Mouse (Mus musculus): Measurements from ENCODE around the gene Psmb5. TPM values are rescaled to one million over a fixed set of nuclear protein-coding genes. Genes with fewer than 3 reads are reported as not detected.

Gene Psmb5
- 352 and 366 TPM in 2 replicates for polyA plus RNA-seq (2015; fragmentation: Nextera tagmentation; extraction: Ambion mirVana)

DNA sequence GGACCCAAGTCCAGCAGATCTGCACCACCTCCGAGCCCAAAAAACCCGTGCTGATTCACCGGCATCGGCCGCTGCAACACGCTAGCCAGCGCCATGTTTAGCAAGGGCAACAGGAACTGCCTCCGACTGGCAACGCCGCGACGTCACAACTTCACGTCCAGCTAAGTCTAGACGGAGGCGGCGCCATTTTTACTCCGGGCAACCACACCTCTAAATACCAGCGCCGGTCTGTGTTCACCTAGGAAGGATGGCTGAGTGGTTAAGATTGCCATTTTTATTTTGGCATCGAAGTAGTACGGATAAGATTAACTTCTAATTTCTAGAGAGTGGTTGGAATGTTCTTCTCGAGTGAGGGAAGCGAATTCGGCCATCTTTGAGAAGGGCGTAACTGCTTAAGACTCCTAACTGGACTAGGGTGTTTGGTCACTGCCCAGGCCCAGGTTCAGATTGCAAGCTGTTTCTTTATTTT, at the start of gene Psmb5:
Gene Psmb5, minus strand, starts transcription at position 126 of the 469 bp plus-strand sequence.
- Histone ChIP-seq H3K4me3 (ENCODE audit: low read length) (peak within 1 kb of the TSS; percentile 89), H3K4me1 (replicated peaks; ENCODE audit: control insufficient read depth, insufficient read depth, low read length) (peaks cover 7% of the 10 kb centered on the region)
- WGBS, result under 1% methylated on average over 22 of the region's 25 CpGs

DNA sequence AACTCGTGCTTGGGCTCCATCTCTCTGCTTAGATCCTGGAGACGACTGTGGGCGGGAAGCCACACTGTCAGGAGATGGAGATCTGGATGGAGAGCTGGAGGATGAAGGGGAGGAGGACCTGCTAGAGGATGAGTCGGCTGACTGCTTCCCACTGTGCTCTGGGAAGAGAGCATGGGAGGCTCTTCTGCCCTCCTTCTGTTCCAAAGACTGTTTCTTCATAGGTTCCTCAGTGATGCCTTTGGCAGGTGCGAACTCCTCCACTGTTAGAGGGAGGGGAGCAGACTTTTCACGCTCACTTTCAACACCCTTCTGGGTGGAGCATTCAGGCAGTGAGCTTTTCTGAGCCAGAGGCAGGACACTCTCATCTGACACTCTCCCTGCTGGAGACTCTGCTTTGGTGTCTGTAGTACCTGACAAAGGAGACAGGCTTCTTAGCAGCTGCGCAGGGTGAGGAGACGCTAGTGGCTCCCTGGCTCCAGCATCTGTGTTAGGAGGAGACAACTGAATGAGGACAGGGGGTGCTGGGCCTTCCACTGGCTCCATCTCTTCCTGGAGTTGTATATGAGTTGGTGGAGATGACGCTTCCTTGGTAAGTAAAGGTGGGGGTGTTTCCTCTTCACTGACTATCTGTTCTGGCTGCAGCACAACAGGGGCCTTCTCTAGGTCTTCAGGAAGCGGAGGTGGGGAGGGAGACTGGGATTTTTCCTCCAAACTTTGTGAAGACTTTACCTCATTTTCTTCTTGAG, 46.8 kb upstream of the Psmb5 start:
- H3K4me3 ChIP-seq (ENCODE audit: low read length), result no peak overlapping the region
- no peak for ATAC-seq (ENCODE audit: low read depth)

More for the DNA sequence above, at the start of gene Psmb5:
- Histone ChIP-seq H3K27me3 (ENCODE audit: control insufficient read depth, insufficient read depth, low read depth, low read length) (no peaks in the 10 kb centered on the region), H3K27ac (ENCODE audit: low read length) (peak within 1 kb of the TSS; percentile 67), H3K9me3 (ENCODE audit: control insufficient read depth, low read length) (no peaks in the 10 kb centered on the region), H3K36me3 (ENCODE audit: control insufficient read depth, insufficient read depth, low read length) (peaks cover 15% of the 10 kb centered on the region), H3K9ac (ENCODE audit: low read length) (peak within 1 kb of the TSS; percentile 90), H3K4me2 (ENCODE audit: low read depth, low read length) (peak within 1 kb of the TSS; percentile 86)
- ATAC-seq (ENCODE audit: low read depth), result peak; percentile 92

DNA sequence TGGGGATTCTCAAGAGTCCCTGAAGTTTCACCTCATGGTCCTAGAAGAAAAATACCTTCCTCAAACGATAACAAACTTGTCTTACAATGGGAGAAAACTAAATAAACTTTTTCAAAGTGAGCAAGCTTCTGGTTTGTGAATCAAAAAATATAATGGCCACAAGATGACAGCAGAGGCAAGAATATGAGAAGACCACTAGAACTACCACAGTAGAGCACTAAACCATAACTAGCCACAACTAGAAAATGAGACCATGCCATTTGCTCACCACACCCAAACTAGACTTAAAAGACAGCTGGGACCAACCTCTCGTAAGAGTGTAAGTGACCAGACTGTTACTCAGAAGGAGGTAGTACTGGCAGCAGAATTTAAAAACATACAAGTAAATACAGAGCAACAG, 42.2 kb upstream of the Psmb5 start:
- Histone ChIP-seq H3K27ac (ENCODE audit: low read length) (no peak overlapping the region), H3K27me3 (ENCODE audit: control insufficient read depth, insufficient read depth, low read depth, low read length) (no peaks in the 10 kb centered on the region), H3K4me1 (replicated peaks; ENCODE audit: control insufficient read depth, insufficient read depth, low read length) (no peaks in the 10 kb centered on the region), H3K36me3 (ENCODE audit: control insufficient read depth, insufficient read depth, low read length) (peaks cover 72% of the 10 kb centered on the region), H3K4me2 (ENCODE audit: low read depth, low read length) (no peak overlapping the region), H3K9me3 (ENCODE audit: control insufficient read depth, low read length) (no peaks in the 10 kb centered on the region), H3K9ac (ENCODE audit: low read length) (no peak overlapping the region), H3K4me3 (ENCODE audit: low read length) (no peak overlapping the region)
- 90% methylated on average over 2 of the region's 2 CpGs for WGBS
- no peak for ATAC-seq (ENCODE audit: low read depth)

More for the DNA sequence above, 46.8 kb upstream of the Psmb5 start:
- Histone ChIP-seq H3K9ac (ENCODE audit: low read length) (no peak overlapping the region), H3K4me2 (ENCODE audit: low read depth, low read length) (no peak overlapping the region), H3K27ac (ENCODE audit: low read length) (no peak overlapping the region), H3K36me3 (ENCODE audit: control insufficient read depth, insufficient read depth, low read length) (peaks cover 77% of the 10 kb centered on the region), H3K9me3 (ENCODE audit: control insufficient read depth, low read length) (no peaks in the 10 kb centered on the region), H3K4me1 (replicated peaks; ENCODE audit: control insufficient read depth, insufficient read depth, low read length) (no peaks in the 10 kb centered on the region), H3K27me3 (ENCODE audit: control insufficient read depth, insufficient read depth, low read depth, low read length) (no peaks in the 10 kb centered on the region)
- 86% methylated on average over 10 of the region's 10 CpGs for WGBS

DNA sequence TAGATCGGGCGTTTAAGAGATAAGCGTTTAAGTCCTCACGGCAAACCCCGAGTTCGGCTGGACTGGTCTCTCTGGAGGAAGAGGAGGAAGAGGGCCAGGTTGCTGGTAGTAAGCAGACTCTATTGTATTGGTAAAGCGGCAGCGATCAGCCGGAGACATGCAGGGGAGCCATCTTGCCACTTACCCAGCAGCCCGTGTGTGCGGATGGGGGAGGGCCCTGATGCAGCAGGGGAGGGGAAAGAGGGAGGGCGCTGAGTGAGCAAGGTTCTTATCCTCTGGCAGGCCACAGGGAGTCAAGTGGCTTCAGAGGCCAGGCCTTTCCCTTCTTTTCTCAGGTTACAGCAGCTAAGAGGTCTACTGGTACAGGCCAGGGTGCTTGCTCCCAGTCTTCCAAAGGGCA, 35.7 kb upstream of the Psmb5 start:
- H3K36me3 ChIP-seq (ENCODE audit: control insufficient read depth, insufficient read depth, low read length), result peaks cover 45% of the 10 kb centered on the region
- WGBS, result 0% methylated on average over 12 of the region's 12 CpGs
- peak; percentile 92 for ATAC-seq (ENCODE audit: low read depth)

GRCm38 (mm10) chr14:54652787-54653186, 35.0 kb upstream of the Psmb5 start:
- Histone ChIP-seq H3K27ac (ENCODE audit: low read length) (peak overlapping the region; percentile 58), H3K9me3 (ENCODE audit: control insufficient read depth, low read length) (no peaks in the 10 kb centered on the region), H3K4me2 (ENCODE audit: low read depth, low read length) (peak overlapping the region; percentile 81), H3K4me3 (ENCODE audit: low read length) (peak overlapping the region; percentile 64), H3K9ac (ENCODE audit: low read length) (peak overlapping the region; percentile 81), H3K4me1 (replicated peaks; ENCODE audit: control insufficient read depth, insufficient read depth, low read length) (peaks cover 18% of the 10 kb centered on the region), H3K36me3 (ENCODE audit: control insufficient read depth, insufficient read depth, low read length) (peaks cover 41% of the 10 kb centered on the region), H3K27me3 (ENCODE audit: control insufficient read depth, insufficient read depth, low read depth, low read length) (no peaks in the 10 kb centered on the region)
- no peak for ATAC-seq (ENCODE audit: low read depth)
- 0% methylated on average over 7 of the region's 7 CpGs for WGBS

More for the DNA sequence above, 35.7 kb upstream of the Psmb5 start:
- Histone ChIP-seq H3K9me3 (ENCODE audit: control insufficient read depth, low read length) (no peaks in the 10 kb centered on the region), H3K27ac (ENCODE audit: low read length) (peak overlapping the region; percentile 58), H3K4me2 (ENCODE audit: low read depth, low read length) (peak overlapping the region; percentile 81), H3K4me1 (replicated peaks; ENCODE audit: control insufficient read depth, insufficient read depth, low read length) (peaks cover 18% of the 10 kb centered on the region), H3K4me3 (ENCODE audit: low read length) (peak overlapping the region; percentile 64), H3K9ac (ENCODE audit: low read length) (peak overlapping the region; percentile 81), H3K27me3 (ENCODE audit: control insufficient read depth, insufficient read depth, low read depth, low read length) (no peaks in the 10 kb centered on the region)

DNA sequence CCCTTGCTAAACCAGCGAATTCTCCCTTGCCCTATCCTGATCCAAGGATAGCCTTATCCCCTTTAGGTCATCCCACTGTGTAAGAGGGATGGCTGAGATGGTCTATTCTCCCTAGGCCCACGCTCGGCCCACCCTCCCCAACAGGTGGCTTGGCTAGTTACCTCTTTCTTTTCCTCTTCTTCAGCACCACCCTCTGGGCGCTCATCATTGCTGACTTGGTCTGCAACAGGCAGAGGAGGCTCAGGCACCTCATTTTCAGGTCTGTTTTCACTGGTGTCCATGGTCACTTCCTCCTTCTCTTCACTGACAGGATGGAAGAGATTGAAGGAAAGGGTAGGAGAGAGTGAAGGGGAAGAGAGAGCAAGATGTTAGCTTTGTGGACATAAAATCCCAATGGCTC, 33.7 kb upstream of the Psmb5 start:
- H3K36me3 ChIP-seq (ENCODE audit: control insufficient read depth, insufficient read depth, low read length), result peaks cover 39% of the 10 kb centered on the region
- no peak overlapping the region for H3K9ac ChIP-seq (ENCODE audit: low read length)
- 64% methylated on average over 4 of the region's 4 CpGs for WGBS
- peaks cover 20% of the 10 kb centered on the region for H3K4me1 ChIP-seq (replicated peaks; ENCODE audit: control insufficient read depth, insufficient read depth, low read length)
- H3K4me2 ChIP-seq (ENCODE audit: low read depth, low read length), result no peak overlapping the region
- no peak for ATAC-seq (ENCODE audit: low read depth)
- no peaks in the 10 kb centered on the region for H3K9me3 ChIP-seq (ENCODE audit: control insufficient read depth, low read length)
- peak overlapping the region; percentile 37; the same call in 1 of the 2 replicates for H3K27ac ChIP-seq (ENCODE audit: low read length)
- H3K4me3 ChIP-seq (ENCODE audit: low read length), result no peak overlapping the region
- no peaks in the 10 kb centered on the region for H3K27me3 ChIP-seq (ENCODE audit: control insufficient read depth, insufficient read depth, low read depth, low read length)

- ATAC-seq (ENCODE audit: low read depth), result peak; percentile 44; the same call in 1 of the 2 replicates
- WGBS, result 57% methylated on average over 23 of the region's 23 CpGs
- peaks cover 39% of the 10 kb centered on the region for H3K36me3 ChIP-seq (ENCODE audit: control insufficient read depth, insufficient read depth, low read length)
- H3K9ac ChIP-seq (ENCODE audit: low read length), result no peak overlapping the region
- no peaks in the 10 kb centered on the region for H3K9me3 ChIP-seq (ENCODE audit: control insufficient read depth, low read length)
- no peak overlapping the region for H3K4me3 ChIP-seq (ENCODE audit: low read length)
- H3K4me1 ChIP-seq (replicated peaks; ENCODE audit: control insufficient read depth, insufficient read depth, low read length), result peaks cover 21% of the 10 kb centered on the region
- no peaks in the 10 kb centered on the region for H3K27me3 ChIP-seq (ENCODE audit: control insufficient read depth, insufficient read depth, low read depth, low read length)
- H3K27ac ChIP-seq (ENCODE audit: low read length), result no peak overlapping the region
- no peak overlapping the region for H3K4me2 ChIP-seq (ENCODE audit: low read depth, low read length)
Observed at GRCm38 (mm10) chr14:54650621-54651454, 33.0 kb upstream of the Psmb5 start.

- Histone ChIP-seq H3K9me3 (ENCODE audit: control insufficient read depth, low read length) (no peaks in the 10 kb centered on the region), H3K4me2 (ENCODE audit: low read depth, low read length) (no peak overlapping the region), H3K27ac (ENCODE audit: low read length) (no peak overlapping the region), H3K4me3 (ENCODE audit: low read length) (no peak overlapping the region), H3K27me3 (ENCODE audit: control insufficient read depth, insufficient read depth, low read depth, low read length) (no peaks in the 10 kb centered on the region), H3K36me3 (ENCODE audit: control insufficient read depth, insufficient read depth, low read length) (peaks cover 63% of the 10 kb centered on the region), H3K9ac (ENCODE audit: low read length) (no peak overlapping the region), H3K4me1 (replicated peaks; ENCODE audit: control insufficient read depth, insufficient read depth, low read length) (peaks cover 14% of the 10 kb centered on the region)
- 71% methylated on average over 4 of the region's 4 CpGs for WGBS
- ATAC-seq (ENCODE audit: low read depth), result no peak
Observed at GRCm38 (mm10) chr14:54647900-54648299, 30.1 kb upstream of the Psmb5 start.

Measured in lung, embryonic 16.5 days (tissue).